Mouse (Mus musculus): ENCODE results near the gene Cyp2j13. TPM values are rescaled to one million over a fixed set of nuclear protein-coding genes. Genes with fewer than 3 reads are reported as not detected.
"Not testable (repeated sequence)": the region's sequence is repeated elsewhere in the genome, so short reads cannot be mapped to it uniquely, and the experiment has no call there.

Gene Cyp2j13
- under 1 TPM; 0.41 to 0.67 TPM for total RNA-seq (2021)

DNA sequence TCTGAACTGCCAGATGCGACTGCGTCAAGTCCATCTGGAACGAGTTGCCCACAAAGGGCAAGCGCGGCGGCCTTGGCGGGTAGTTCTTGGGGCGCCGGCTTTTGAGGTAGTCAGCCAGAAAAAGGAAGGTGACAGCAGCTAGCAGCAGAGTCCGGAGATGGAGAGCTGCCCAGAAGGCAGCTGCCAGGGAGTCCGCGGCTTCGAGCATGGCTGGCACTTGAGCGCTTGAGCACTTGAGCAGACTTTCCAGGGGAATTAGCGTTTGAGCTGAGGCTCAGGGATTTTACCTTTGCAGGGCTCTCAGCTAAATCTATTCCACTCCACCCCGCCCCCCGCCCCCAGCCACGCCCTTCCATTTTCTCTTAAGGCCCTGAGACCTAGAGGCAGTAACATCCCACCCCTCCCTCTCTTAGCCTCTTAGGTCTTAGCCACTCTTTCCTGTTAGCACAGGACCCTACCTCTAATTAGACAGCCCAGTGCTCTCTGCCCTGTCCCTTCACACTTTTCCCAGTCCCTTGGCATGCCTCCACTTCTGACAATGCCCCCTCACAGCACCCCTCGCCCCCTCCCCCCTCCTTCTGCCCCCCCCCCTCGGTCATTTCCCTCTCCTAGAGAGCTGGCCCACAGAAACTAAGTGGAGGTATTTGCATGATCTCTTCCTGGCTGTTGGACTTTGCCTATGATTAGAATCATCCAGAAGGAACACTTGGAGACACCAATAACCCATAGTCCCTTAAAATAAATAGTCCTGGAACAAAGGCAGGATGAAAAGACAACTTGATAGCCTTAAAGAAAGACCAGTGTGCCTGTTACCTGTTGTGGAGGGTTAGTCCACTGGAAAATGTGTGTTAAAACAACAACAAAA, at the start of gene Cyp2j13:
Gene Cyp2j13 (minus strand): TSS at position 286 of the 865 bp plus-strand sequence.
- intact Hi-C loops (cut with DNase I): no loop called here
- DNase-seq (ENCODE audit: extremely low spot score in 1 of 2, low spot score in 2 of 2): peak; percentile 27 to 40

DNA sequence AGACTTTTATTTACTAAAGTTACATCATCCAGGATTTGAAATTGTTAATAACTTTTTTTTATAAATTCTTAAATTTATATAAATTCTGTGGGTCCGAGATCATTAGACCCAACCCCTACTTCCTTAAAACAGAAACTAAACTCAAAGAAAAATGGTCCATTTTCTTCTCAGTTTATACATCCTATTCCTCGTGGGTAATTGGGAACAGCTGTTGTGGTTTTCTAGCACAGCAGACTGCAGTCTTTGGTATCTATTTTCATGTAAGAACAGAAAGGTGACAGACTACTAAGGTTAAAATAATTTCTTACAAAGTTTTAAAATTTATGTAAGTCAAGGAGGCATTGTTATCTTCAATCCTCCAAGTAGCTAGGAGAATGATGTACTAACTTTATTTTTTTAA, 19.5 kb upstream of the Cyp2j13 start:
- intact Hi-C loops (cut with DNase I): no loop called here
- no peak for DNase-seq (ENCODE audit: extremely low spot score in 1 of 2, low spot score in 2 of 2)

DNA sequence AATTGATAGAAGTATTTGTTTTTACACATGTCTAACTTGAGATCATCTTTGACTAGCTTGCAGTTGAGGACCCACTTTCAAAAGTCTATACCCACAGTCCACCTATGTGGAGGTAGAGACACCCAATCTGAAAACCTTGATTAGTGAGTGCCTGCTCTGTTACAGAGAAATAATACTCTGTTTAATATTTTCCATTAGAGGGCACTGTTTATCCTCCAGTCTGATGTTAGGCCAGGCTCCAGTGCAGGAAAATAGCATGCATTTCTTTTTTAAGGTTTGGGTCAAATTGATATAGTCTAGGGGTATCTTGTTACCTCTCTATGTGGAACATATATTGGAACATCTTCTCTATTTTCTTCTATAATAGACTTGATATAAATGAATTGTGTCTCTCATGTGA, 14.5 kb upstream of the Cyp2j13 start:
- no peak for DNase-seq (ENCODE audit: extremely low spot score in 1 of 2, low spot score in 2 of 2)
- intact Hi-C loops (cut with DNase I): loop anchor here (5.0 kb wide), 1 partner anchor 590 kb away; no protein-coding TSS in a partner anchor

DNA sequence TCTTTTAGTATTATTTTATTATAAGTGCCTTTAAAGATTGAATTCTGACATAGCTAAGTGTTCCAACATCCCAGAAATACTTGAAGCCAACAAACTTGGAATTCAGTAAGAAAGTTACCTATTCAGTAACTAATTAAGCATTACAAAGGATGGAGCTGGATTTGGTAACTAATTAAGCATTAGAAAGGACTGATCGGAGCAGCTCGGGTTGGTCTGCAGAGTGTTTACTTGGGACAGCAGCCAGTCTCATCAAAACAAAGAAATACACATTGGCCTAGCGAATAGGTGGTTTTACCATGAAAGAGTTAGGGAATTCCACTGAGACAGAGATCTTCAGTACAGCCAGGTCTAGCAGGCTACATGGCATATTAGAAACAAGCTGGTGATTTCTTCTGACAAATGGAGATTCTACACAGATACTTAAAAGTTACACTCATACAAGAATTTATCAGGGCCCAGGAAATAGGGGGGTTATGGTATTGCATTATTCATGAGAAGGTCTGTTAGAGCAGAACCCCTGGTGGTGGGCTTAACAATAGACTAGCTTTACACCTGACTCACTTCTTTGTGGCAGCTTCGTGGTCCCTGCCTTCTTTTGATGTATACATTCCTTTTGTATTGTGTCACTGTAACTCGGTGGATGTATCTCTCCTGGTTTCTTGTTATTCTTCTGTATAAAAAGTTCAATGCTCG, 12.2 kb upstream of the Cyp2j13 start:
- intact Hi-C loops (cut with DNase I): loop anchor here (5.0 kb wide), 1 partner anchor 593 kb away; no protein-coding TSS in a partner anchor

DNA sequence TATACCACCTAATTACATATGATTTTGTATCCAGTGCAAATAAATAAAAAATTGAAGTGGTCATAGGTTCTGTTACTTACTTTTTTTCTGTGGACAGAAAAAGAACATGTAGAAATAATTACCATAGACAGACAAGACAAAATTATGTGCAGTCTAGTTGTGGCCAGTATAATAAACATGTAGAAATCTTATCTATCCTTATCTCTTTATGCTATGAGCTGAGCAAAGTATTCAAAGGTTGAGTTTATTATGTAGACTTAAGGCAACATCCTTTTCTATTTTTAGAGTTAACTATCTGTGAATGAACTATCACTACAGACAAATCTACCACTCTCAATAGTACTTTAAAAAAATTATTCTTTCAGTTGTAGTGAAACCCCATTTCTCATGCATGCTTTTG, 962 bp upstream of the Cyp2j13 start:
- intact Hi-C loops (cut with DNase I): no loop called here
- no peak for DNase-seq (ENCODE audit: extremely low spot score in 1 of 2, low spot score in 2 of 2)

More for the DNA sequence above, 12.2 kb upstream of the Cyp2j13 start:
- not testable (repeated sequence) for DNase-seq (ENCODE audit: extremely low spot score in 1 of 2, low spot score in 2 of 2)

DNA sequence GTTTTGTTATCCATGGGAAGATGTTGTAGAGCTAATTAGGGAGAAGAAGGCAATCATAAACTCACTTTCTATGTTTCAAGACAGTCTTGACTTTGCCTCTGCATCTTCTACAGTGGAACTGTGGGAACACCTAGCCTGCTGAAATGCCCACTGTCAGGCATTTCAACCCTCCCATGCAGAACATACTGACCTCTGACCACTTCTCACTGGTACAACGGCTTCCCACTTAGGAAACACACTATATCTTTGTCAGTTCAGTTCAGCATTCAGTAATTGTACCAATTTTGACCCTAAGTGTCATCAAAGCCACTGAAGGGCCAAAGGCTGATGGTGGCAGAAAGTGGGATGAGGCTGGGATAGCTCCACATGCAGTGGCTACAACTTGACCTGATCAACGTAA, 15.3 kb downstream of the Cyp2j13 start:
- intact Hi-C loops (cut with DNase I): no loop called here
- DNase-seq (ENCODE audit: extremely low spot score in 1 of 2, low spot score in 2 of 2): no peak

DNA sequence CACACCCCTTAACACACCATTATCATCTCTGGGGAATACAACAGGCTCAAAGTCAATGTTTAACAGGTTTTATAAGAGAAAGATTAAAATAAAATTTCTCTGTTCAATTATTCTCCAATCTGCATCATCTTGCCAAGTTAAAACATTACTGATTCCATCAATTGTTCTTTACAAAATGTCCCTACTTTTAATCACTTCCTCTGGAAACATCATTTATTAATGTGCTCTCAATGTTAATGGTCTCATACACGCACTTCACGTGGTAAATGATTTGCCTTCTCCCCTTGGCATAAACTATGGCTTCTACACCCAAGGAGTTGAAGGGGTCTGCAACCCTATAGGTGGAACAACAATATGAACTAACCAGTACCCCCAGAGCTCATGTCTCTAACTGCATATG, 17.2 kb downstream of the Cyp2j13 start:
- no peak for DNase-seq (ENCODE audit: extremely low spot score in 1 of 2, low spot score in 2 of 2)
- intact Hi-C loops (cut with DNase I): no loop called here

DNA sequence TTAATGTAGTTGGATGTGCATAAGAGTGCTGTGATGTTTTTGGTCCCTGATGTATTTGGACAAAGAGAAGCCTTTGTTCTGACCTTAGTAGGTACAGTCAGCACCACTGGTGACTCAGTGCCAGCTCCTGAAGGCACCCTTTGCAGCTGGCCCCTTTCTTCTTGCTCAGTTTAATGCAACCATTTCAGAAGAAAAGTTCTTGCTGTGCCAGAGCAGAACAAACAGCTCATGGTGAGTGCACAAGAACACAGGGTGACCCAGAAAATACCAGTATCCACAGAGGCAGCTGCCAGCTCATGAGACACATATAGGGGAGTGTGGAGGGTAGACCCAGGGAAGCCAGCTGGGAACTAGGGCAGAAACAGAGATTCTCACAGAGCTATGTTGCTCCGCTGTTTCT, 48.9 kb downstream of the Cyp2j13 start:
- intact Hi-C loops (cut with DNase I): no loop called here

DNA sequence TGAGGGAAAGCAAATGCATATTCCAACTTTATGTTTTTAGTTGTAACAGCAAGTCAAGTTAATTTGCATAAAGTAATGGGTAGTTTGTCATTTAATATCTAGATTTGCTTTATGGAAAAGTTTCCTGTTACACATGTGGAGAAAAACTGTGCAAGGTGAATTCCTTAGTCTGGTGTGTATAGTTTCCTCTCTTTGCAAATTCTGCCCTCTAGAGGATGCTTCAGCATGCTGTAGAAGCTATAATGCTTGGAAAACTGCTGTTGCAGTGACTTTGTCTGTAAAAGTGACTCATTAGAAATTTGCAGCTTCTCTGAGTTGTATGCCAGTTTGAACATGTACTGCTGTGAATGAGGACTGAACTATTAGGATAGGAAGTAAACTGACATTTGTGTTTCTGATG, 54.5 kb downstream of the Cyp2j13 start:
- no peak for DNase-seq (ENCODE audit: extremely low spot score in 1 of 2, low spot score in 2 of 2)
- intact Hi-C loops (cut with DNase I): no loop called here

More for the DNA sequence above, 48.9 kb downstream of the Cyp2j13 start:
- peak; percentile 23 to 63 for DNase-seq (ENCODE audit: extremely low spot score in 1 of 2, low spot score in 2 of 2)

DNA sequence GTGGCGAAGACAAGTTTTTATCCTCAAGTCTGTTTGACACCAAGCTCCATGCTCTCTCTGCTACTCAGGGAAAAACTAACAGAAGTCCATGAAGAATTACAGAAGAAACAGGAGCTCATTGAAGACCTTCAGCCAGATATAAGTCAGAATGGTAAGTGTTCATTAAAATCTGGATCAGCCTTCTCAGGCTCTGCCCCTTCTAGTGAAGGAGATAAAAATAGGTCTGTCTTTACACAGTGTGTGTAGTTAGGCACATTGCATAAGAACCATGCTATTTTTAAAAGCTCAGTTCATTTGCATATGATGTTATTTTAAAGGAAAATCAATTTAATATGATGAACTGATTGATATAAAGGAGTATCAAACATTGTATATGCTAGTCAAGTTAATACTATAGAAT, 60.5 kb downstream of the Cyp2j13 start:
- intact Hi-C loops (cut with DNase I): loop anchor here (10.0 kb wide), 1 partner anchor 1062 kb away; no protein-coding TSS in a partner anchor
- no peak for DNase-seq (ENCODE audit: extremely low spot score in 1 of 2, low spot score in 2 of 2)

DNA sequence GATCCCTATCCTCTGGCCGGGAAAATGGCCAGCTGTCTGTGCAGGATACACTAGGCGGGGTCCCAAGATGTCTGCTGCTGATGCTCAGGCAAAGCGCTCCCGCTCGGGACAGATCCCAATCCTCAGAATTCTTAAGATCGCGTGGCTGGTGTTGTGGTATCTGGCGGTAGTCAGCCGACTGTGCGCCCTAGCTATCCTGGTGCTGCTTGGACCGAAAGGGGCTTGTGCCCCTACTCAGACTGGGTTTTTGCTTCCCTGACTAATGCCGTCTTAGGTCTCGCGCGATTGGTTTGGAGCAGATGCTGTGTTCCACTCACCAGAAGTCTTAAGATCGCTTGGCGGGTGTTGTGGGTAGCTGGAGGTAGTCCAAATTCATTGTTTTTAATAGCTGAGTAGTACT, 95.1 kb downstream of the Cyp2j13 start:
- DNase-seq (ENCODE audit: extremely low spot score in 1 of 2, low spot score in 2 of 2); intact Hi-C loops (cut with DNase I): not testable (repeated sequence)

Other genes starting within 250 kb of the Cyp2j13 start
- gene Hook1, start 110.3 kb downstream of the Cyp2j13 start, total RNA-seq (2021): 10 to 100 TPM; 63.1 to 68.3 TPM
- gene Cyp2j12, start 63.6 kb upstream of the Cyp2j13 start, total RNA-seq (2021): under 1 TPM in 1 of 2 experiments, not detected in 1; 0.56 TPM
- not detected for gene Cyp2j7, start 159.1 kb upstream of the Cyp2j13 start, total RNA-seq (2021)

All from left cerebral cortex, postnatal 10 days (tissue).